Mouse (Mus musculus): Measurements from ENCODE around the gene Fam169b. TPM values are rescaled to one million over a fixed set of nuclear protein-coding genes. Genes with fewer than 3 reads are reported as not detected.

Fam169b gene
- polyA plus RNA-seq, 1 experiment from 2014 or later = not detected

- no peaks in the 10 kb centered on the region for H3K4me1 ChIP-seq (replicated peaks)
- no peaks in the 10 kb centered on the region for H3K27me3 ChIP-seq
- WGBS = 97% methylated on average over 7 of the region's 7 CpGs
- H3K4me2 ChIP-seq (replicated peaks) = no peak overlapping the region
- no peaks in the 10 kb centered on the region for H3K9me3 ChIP-seq
- no peak overlapping the region for H3K9ac ChIP-seq (replicated peaks)
- H3K4me3 ChIP-seq (replicated peaks) = no peak overlapping the region
- no peak overlapping the region for H3K27ac ChIP-seq
- no peak for ATAC-seq
- no peaks in the 10 kb centered on the region for H3K36me3 ChIP-seq
Measured at GRCm38 (mm10) chr7:68400516-68400915, 126.9 kb downstream of the Fam169b start.

- no peaks in the 10 kb centered on the region; the same call in 1 of the 2 replicates for H3K4me1 ChIP-seq (replicated peaks)
- no peaks in the 10 kb centered on the region for H3K9me3 ChIP-seq
- no peak overlapping the region for H3K4me3 ChIP-seq (replicated peaks)
- no peak overlapping the region for H3K27ac ChIP-seq
- H3K9ac ChIP-seq (replicated peaks) = no peak overlapping the region
- no peaks in the 10 kb centered on the region for H3K36me3 ChIP-seq
- 77% methylated on average over 5 of the region's 5 CpGs for whole genome bisulfite sequencing
- no peaks in the 10 kb centered on the region for H3K27me3 ChIP-seq
- ATAC-seq = no peak
- no peak overlapping the region for H3K4me2 ChIP-seq (replicated peaks)
Measured at GRCm38 (mm10) chr7:68408611-68409010, 135.0 kb downstream of the Fam169b start.

Other genes starting within 250 kb of the Fam169b start
- gene Pgpep1l, start 9.6 kb upstream of the Fam169b start, polyA plus RNA-seq (2015; fragmentation: Nextera tagmentation; extraction: Ambion mirVana) = not detected in 2 replicates